Mouse (Mus musculus) stomach, postnatal 0 days (tissue): ENCODE results near the gene Aipl1.

Source experiments
- CTCF ChIP-seq: IDR thresholded peaks from 2 replicates; pipeline ENCODE4 v1.5.1; 2016; ENCODE audit warnings: antibody characterized with exemption, low read depth, mild to moderate bottlenecking, moderate library complexity
- EP300 ChIP-seq: optimal IDR thresholded peaks from 2 replicates; pipeline ENCODE3; 2016; ENCODE audit warnings: antibody characterized with exemption

DNA sequence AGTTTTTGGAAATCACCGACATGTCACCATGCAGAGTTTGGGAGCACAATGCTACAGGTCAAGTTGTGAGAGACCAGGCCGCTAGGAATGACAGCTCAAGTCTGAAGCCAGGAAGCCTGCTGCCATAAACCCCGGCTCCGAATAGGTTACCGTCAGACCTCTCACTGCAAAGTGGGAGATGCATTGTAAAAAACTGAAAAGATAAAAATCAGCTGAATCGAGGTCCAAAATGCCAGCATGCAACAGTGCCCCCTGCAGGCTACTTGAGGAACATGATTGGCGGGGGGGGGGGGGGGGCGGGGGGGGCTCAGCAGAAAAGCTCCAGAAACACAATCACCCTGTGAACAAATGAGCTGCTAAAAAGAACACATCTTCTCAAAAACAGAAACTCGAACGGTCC is 13.7 kb downstream of the Aipl1 start:
- peak; percentile 67 for TF ChIP-seq CTCF
- no peak for TF ChIP-seq EP300
